Mouse (Mus musculus) MN1 (cell line): ENCODE results near the gene Rnf145.

ENCODE experiments used
- DNase-seq: peaks from one replicate; pipeline ENCODE4 v3.0.0-alpha.2; 2016; ENCODE audit warnings: low spot score

Rnf145 gene

DNA sequence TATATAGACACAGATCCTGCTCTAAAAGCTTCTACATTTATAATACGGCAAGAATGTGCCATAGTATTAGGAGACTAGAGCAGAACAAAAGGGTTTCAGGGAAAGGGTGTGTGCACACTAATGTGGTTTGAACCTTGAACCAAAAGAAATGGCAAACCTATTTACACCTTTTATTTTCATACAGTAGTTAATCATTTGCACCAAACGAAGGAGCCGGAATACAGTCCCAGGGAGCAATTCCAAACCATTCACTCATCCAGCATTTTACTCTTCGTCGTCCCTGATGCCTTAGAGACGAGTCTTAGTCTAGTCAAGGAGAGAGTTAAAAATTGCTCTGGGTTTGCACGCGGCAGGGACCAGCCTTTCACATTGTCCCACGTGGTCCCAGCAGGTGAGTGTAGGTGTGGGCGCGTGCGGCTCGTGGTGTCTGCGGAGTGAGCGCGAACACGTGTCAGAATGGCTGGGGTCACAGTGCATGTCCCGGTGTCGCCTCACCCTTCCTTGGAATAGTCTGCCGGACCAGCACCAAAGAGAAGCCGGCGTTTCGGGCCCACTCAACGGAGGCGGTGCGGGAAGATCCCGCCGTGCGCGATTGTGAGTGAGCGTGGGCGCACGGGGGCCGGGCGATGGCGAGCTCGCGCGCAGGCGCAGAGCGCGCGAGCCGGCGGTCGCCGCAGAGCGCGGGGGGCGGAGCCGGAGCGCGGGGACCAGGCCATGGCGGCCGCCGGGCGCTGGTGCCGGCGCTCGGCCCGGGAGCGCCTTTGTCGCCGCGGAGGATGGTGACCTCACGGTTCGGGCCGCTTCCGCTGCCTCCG, at the start of gene Rnf145:
TSS of gene Rnf145 (plus strand) at position 684 of the 815 bp plus-strand sequence.
- peak; percentile 89 for DNase-seq

DNA sequence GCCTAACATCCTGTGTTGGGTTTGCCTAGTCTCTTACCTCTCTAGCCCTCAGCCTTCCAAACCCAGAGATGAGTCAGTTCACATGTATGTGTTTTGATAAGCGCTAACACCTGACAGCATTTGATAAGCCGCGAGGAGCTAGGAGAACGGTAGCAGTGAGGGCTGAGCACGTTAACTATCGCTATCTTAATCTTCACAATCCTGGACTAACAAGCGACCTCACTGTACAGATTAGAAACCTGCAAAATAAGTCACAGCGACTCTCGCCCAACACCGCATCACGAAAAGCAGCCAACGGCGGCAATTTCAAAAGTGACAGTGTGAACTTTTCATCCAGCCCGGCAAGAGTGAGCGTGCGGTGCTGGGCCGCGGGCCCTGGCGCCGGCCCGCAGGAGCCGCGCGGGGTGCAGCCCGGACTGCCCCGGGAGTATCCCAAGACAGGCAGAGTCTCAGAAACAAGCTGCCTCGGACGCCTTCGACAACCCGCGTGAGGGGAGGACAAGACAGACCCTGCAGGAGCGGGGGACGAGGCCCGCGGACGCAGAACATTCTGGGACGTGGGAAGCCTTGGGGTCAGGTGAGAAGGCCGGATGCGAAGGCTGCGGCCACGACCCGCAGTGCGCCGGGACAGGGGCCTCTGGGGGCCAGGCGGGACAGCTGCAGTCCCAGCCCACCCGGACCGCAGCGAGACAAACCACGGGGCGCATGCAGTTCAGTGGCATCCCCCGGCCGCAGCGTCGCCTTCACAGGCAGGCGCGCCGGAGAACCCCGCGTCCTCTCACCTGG, 48.9 kb upstream of the Rnf145 start:
- peak; percentile 77 for DNase-seq

DNA sequence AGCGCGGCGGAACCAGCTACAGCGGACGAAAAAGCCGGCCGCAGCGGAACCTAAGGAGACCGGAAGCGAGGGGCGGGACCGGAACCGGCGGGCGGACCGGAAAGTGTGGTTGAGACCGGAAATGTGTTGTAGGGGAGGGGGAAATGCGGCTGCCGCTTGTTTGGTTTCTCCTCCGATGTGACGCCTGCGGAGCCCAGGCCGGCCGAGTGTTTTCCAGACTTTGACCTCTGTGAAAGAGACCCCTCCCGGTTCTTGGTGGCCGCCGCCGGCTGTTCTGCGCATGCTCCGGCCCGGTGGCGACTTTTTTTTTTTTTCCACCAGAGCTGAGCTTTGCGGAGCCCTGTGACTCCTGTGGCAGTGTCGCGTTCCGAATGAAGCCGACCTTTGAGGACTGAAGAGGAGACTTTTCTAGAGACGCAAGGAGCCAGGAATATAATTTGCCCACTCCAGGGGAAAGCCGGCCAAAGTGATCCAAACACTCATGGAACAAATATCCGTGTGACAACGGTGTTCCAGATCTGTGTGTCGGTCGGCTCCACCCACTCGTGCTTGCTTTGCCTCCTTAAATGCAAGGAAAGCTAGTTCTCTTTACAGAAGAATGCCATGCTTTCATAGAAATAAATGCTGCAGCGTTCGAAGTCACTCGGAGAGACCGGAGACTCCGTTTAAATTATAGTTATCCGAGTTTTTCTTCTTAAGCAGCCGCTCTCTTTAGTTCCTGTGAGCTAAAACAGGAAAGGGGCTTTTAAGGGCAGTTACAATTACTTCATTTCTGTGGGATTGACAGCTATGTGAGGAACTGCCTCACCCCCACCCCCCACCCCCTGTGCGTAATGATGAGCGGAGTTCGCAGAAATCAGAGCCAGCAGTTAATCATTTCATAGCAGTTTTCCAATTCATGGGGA, 48.1 kb upstream of the Rnf145 start, which contains the start of gene Ublcp1:
TSS of gene Ublcp1 (minus strand) at position 67 of the 905 bp plus-strand sequence.
- DNase-seq = peak; percentile 97

DNA sequence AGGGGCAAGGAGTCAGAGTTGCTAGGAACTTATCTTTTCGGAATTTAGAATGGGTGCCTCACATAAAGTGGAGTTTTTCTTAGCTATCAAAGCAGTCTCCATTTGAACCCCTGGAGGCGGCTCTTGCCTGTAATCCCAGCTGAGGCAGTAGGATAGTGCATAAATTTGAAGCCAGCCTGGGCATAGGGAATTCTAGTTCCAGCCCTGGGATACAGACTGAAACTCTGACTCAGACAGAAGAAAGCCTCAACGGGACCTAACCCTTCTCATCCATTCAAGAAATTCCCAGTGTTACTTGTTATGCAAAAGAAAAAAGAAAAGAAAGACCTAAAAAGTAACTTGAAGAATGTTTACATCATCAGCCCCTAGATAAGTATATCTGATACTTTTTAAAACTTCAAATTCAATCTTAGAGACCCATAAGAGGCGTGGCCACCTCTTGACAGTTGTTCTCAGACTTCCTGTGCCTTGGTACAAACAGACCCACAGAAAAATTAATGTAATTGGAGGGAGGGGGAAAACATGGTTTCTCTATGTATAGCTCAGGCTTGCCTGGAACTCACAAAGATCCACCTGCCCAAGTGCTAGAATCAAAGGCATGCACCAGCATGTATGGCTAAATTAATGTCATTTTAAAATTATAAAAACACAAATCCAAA, 47.3 kb upstream of the Rnf145 start:
- peak; percentile 20 for DNase-seq

DNA sequence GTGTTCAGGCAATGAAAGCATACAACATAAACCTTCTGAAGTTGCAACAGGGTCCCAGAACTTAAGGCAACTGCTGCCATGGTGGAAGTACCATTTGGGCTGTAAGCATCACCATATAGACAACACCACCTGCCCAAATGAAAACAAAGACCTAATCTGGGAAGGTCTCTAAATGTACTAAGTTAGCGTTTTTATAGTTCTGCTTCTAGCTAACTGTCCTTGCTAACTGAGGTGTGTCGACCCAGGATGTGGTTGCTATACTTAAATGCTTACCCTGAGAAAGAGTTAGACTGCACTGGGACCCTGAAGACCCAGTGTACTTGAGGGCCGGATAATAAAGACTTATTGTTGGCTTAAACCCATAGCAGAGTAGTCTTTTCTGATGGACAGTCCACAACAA, 43.3 kb upstream of the Rnf145 start:
- DNase-seq = no peak

DNA sequence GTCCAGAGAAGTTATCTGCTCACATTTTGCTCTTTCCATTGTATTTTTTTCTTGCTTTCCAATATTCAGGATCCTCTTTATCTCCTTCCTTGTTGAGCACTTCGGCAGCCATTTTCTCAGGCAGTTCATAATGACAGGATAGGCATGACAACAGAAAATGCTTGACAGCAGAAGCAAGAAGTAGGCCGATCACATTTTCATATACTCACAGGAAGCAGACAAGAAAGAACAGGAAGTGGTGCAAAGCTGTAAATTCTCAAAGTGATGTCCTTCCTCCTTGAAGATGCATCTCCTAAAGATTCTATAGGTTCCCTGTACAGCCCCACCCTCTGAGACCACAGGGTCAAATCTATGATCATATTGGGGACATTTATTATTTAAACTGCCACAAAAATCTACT, 42.3 kb upstream of the Rnf145 start:
- DNase-seq = no peak

DNA sequence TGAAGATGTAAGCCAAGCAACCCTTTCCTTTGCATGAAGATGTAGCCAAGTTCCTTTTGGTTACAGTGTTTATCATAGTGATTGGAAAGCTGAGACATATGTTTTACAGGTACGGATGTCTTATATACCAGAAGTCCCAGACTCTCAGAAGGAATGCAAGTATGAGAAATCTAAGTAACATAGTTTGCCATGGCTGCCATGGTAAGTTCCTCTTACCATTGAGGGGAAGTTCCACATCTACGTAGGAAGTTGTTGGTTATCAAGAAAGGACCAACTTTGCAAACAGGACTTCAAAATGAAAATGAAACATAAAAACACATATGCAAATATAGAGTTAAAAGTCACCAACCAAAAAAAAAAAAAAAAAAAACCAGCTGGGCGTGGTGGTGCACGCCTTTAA, 40.4 kb upstream of the Rnf145 start:
- no peak for DNase-seq

DNA sequence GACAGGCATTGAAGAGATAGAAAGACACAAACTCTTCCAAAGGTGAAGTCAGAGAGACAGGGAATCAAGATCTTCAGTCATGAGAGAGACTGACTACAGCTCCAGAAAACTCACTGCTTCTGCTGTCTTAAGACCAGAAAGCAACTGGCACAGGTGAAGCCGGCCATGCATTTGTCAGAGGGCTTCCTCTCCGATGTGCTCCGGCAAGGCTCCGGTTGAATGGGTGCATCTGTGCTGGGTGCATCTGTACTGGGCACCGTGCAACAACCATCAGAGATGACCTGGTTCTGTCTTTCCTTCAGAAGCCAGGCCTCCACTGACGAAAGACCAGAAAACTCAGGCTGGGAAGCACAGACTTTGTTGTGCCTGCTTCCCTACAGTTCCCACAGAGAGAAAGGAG, 38.5 kb upstream of the Rnf145 start:
- DNase-seq = no peak

DNA sequence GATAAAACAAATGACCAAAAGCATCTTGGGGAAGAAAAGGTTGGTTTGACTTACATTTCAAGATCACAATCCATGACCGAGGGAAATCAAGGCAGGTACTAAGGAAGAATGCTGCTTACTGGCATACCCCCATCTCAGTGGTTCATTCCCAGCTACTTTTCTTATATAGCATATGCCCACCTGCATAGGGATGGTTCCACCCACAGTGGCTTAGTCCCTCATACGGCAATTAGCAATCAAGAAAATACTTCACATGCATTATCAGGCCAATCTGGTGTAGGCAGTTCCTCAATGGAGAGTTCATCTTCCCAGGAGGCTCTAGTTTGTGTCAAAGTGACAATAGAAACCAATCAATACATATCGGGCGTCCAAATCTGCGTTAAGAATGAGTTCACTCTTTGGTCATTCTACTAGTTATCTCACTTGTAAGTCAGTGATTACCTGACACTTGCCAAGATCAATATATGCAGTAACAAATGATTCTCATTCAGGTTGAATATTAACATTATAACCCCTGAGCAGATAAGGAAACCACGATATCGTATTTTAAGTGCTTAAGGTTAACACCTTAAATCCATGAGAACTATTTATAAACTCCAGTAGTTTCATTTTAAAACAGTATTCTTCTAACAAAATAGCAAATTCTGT, 33.6 kb upstream of the Rnf145 start:
- no peak for DNase-seq

DNA sequence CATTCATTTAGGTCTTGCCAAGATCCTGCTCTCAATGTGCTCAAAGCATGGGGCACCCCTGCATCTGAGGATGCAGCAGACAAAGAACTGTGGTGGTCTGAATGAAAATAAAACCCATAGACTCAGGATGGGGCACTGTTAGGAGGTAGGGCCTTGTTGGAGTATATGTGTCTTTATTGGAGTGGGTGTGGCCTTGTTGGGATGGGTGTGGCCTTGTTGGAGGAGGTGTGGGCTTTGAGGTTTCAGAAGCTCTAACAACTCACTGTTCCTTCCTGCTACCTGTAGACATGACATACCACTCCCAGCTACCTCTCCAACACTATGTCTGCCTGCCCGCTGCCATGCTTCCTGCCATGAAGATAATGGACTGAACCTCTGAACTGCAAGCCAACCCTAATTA, 29.6 kb upstream of the Rnf145 start:
- no peak for DNase-seq

DNA sequence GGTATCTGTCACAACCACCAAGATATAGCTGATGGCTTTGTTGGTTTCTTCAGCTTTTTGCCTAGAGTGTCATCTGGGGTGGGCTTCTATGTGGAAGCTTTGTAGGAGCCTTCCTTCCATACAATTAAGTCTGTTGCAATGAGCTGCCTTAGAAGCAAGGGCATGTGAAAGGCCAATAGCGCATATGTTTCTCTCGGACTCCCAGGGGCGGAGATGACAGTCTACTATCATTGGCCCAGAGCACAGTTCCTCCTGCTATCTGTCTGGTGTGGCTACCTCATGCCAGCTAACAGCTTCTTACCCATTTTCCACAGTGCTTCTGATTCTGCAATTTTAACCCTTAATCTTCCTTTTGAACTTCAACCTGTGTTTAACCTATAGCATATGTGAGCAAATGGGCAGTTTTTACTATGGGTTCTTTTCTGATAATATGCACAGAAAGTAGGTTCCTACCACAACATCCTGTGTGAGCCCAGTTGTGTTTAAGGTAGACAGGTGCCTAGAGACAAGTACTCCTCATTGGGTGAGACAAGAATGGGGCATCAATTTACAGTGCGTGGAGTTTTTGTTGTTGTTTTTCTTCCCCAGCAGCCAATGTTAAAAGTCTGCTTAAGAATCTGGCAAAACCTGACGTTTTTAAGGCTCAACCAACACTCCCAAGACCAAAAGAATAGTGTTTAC, 24.0 kb upstream of the Rnf145 start:
- no peak for DNase-seq

DNA sequence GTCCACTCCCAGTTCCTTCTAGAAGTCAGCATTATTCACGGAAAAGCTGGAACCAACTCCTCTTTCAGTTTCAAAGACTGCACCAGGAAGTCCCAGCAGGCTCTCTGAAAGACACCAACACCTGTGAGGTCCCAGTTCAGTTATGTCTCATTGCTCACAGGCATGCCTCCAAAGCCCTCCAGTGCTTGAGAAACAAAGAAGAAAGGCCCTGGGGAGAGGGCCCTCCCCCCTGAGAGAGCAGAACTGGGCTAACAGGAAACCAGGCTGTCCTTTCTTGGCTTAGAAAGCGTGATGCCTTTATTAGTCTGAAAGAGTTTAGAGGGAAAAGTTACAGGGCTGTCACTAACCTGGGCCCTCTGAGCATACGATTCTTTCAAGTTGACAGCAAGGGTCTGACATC, 22.5 kb upstream of the Rnf145 start:
- no peak for DNase-seq

DNA sequence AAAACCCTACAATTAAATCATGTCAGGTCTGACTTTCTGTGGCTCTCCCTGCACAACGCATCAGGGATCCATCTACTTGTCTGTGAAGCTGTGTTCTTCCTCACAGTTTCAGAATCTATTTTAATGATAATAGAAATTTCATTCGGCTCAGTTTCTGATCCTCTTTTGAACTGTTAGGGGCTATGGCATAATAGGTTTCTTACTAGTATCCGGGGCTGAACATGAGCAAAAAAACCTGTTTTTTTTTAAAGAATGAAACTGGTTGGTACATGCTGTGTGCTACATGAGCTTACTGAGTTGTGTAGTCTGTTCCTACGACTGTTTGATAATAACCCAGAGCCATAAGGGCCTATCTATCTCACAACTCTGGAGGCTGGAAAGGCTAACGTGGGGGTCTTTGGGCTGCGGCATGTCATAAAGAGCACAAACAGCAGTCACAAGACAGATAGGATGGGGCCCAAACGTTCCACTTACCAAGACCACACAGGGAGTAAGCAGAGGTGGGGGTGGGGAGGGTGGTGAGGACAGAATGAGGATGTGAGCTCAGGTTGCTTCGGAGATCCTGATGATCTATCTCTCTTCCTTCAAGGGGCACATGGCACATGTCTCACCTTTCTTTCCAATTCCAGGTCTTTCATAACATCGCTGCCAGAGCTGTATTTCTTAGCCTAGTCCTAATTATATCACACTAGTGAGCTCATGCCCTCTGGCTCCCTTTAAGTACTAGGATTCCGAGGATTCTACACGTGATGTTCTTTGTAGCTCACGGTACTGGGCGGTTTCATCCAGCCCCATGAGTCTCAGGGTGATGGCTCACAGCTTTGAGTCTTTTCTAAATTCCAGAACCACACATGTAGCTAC, 20.1 kb upstream of the Rnf145 start:
- no peak for DNase-seq

DNA sequence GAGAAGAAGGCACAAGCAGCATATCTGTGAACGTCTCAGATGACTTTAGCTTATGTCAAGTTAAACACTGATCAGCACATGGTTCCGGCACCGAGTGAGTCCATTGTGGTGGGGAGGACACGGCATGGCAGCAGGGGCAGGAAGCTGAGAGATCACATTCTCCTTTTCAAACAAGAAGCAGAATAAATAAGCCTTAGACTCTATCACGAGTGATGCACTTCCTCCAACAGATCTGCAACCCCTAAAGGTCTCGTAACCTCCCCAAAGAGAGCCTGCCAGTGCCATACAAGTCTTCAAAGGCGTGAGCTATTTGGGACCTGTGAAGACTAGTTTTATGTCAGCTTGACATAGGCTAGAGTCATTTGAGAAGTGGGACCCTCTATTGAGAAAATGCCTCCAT, 17.8 kb upstream of the Rnf145 start:
- DNase-seq = no peak

DNA sequence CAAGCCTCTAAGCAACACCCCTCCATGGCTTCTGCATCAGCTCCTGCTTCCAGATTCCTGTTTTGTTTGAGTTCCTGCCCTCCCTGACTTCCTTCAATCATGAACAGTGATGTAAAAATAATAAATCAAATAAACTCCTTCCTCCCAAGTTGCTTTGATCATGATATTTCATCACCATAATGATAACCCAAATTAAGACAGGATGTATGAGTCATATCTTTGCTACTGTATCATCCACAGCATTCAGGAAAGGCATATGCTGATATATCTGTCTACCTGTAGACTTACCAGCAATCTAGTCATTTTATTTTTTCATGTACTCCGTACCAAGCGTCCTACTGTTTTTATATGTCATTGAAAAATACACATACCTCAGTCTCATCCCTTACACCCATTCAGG, 17.3 kb upstream of the Rnf145 start:
- no peak for DNase-seq

DNA sequence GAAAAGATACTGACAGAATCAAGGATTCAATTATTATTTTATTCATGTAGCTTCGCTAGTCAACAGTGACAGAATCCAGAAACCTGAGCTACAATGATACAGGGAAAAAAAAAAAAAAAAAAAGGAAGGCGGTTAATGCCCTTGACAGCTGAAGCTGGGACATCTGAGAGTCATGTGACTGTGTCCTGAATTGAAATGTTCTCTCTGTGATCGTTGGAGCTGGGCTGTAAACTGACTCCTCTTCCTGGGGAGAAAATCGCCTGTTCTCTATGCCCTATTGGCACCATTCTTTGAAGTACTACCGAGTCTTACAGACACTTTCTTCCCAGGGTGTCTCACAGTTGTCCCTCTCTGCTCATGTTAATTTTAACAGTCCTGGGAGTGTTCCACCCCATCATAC, 15.8 kb upstream of the Rnf145 start:
- no peak for DNase-seq

DNA sequence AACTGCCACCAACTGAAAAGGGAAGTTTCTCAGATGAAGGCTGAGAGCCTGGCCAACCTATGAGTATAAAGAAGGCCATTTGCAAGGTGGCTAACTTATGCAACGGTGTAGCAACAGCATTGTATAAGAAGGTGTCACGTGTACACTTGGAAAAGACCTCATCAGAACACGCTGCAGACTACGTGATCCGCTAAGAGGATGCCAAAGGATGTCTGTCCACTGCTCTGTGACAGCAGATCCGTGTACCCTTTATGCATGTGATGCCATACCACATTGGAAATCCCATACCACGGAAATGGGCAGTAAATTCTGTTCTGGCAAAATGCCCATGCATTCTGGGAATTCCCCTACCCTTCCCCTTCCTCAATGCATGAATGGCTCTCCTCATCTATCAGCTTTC, 14.6 kb upstream of the Rnf145 start:
- peak; percentile 22 for DNase-seq

DNA sequence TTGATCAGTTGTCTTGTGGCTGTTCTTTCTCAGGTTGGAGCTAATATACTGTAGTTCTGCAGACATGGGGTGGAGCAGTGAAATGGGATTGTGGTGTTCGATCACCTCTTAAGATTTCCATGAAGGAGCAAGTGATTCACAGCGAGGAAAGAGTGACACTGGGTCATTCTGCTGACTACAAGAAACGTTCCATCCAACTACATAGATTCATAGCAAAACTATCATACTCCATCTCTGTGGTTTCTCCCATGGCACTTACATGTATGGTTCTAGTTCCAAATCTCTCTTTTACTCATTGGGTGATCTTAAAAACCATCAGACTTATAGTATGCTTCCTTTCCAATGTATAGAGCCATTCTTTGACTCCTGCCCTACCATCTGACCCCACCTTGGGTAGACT, 14.0 kb upstream of the Rnf145 start:
- no peak for DNase-seq

DNA sequence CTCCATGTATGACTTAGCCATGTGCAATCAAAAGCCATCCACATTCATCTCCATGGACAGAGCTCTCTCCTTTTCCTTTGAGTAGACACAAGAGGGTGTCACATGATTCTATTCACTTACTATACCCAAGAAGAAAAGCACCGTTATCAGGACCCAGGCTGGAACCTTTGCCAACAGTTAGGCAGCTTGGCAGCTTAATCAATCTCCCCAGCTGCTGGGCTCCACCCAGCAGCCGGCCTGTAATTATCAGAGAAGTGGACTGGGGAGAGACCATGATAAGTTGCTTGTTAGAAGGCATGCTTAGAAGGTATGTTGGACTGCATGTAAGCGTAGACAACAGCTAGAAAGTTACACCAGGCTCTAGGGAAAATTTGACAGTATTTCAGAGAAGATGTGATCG, 9.9 kb upstream of the Rnf145 start:
- no peak for DNase-seq

DNA sequence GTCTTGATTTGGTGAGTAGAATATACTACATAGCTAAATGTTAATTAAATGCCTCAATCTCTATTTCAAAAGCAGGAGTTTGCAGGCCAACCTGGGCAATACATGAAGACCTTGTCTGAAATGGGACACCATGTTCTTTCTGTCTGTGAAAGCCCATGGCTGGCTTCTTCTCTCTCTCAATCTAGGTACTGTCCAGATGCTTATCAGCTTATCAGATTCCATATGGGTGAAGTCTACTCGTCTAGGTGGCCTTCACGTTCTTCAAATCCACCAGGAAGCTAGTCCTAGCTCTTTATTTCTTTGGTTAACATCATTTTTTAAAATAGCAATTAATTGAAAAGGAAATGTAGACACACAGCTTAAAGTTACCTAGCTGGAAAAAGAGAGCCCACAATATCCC, 8.9 kb upstream of the Rnf145 start:
- DNase-seq = no peak
